In the genomic region with DNA sequence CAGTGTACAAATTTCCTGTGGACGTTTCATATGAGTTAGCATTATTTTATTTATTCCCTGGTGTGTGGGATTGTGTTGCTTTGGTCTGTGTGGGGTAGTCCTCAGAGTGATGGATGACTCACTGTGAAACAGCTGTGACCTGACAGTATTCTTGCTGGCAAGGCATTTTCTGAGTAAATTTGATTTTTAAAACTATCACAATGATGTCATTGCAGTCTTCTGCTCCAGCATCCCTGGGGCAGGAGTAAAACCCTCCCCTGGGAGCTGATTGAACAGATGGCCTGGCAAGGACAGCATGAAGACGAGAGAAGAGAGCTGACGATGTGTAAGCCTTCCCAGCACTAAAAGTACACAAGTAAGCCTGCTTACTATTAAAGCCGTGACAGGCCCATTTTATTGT, we compare ENCODE assay signal across 8 mouse cellular contexts.
DNase-seq lines count a peak whose midpoint lies in the region; ATAC-seq and TF ChIP-seq lines count a peak whose summit lies in the region.

No protein-coding gene starts in this region.

- no peak for TF ChIP-seq CTCF in intestine, postnatal 0 days (IDR thresholded peaks at IDR 0.05; ENCODE audit: low read depth)
- no peak for TF ChIP-seq CTCF in midbrain, postnatal 0 days (IDR thresholded peaks at IDR 0.05)

- no peak overlapping the region for H3K27ac ChIP-seq in intestine, embryonic 14.5 days (ENCODE audit: low read depth)
- H3K27ac ChIP-seq in intestine, postnatal 0 days (ENCODE audit: low read depth, low read length): no peak overlapping the region
- H3K27ac ChIP-seq in intestine, embryonic 16.5 days (ENCODE audit: low read length): no peak overlapping the region
- H3K27ac ChIP-seq in midbrain, postnatal 0 days (ENCODE audit: low read depth, low read length): no peak overlapping the region
- no peak overlapping the region for H3K27ac ChIP-seq in liver, embryonic 12.5 days

- no peak for DNase-seq in intestine, embryonic 14.5 days (ENCODE audit: low spot score)
- peak; percentile 85 to 88 for DNase-seq in cerebellum, postnatal 10 days
- DNase-seq in midbrain, postnatal 0 days (ENCODE audit: low spot score): peak; percentile 54
- DNase-seq in thymus, postnatal 10 days (ENCODE audit: low spot score in 2 of 2): no peak
- no peak for DNase-seq in urinary bladder, adult 2 months (ENCODE audit: low spot score)

- no peaks in the 10 kb centered on the region for H3K9me3 ChIP-seq in intestine, embryonic 14.5 days (ENCODE audit: control insufficient read depth, low read length)
- no peaks in the 10 kb centered on the region for H3K9me3 ChIP-seq in intestine, postnatal 0 days (ENCODE audit: control insufficient read depth)
- H3K9me3 ChIP-seq in intestine, embryonic 16.5 days (ENCODE audit: control insufficient read depth, low read length): no peaks in the 10 kb centered on the region
- no peaks in the 10 kb centered on the region for H3K9me3 ChIP-seq in midbrain, postnatal 0 days (ENCODE audit: low read length)
- H3K9me3 ChIP-seq in liver, embryonic 12.5 days (replicated peaks): no peaks in the 10 kb centered on the region

- peak; percentile 48; the same call in 1 of the 2 replicates for ATAC-seq in intestine, embryonic 14.5 days (replicated peaks; ENCODE audit: low FRiP score, low TSS enrichment, low read depth)
- ATAC-seq in intestine, postnatal 0 days: no peak
- peak; percentile 29; the same call in 1 of the 2 replicates for ATAC-seq in intestine, embryonic 16.5 days
- no peak for ATAC-seq in midbrain, postnatal 0 days (ENCODE audit: low FRiP score)
- ATAC-seq in liver, embryonic 12.5 days: no peak

- H3K36me3 ChIP-seq in intestine, embryonic 14.5 days (ENCODE audit: control insufficient read depth, insufficient read depth, low read length): no peaks in the 10 kb centered on the region
- no peaks in the 10 kb centered on the region for H3K36me3 ChIP-seq in intestine, postnatal 0 days (ENCODE audit: control insufficient read depth, insufficient read depth)
- no peaks in the 10 kb centered on the region for H3K36me3 ChIP-seq in intestine, embryonic 16.5 days (ENCODE audit: control insufficient read depth, insufficient read depth, low read length)
- no peaks in the 10 kb centered on the region for H3K36me3 ChIP-seq in midbrain, postnatal 0 days (ENCODE audit: insufficient read depth, low read length)
- H3K36me3 ChIP-seq in liver, embryonic 12.5 days: no peaks in the 10 kb centered on the region

- H3K9ac ChIP-seq in intestine, embryonic 14.5 days (ENCODE audit: low read length): no peak overlapping the region
- no peak overlapping the region for H3K9ac ChIP-seq in intestine, postnatal 0 days (ENCODE audit: low read depth, low read length)
- H3K9ac ChIP-seq in intestine, embryonic 16.5 days (ENCODE audit: low read depth, low read length): no peak overlapping the region
- no peak overlapping the region for H3K9ac ChIP-seq in midbrain, postnatal 0 days (replicated peaks; ENCODE audit: low read length, poor library complexity, severe bottlenecking)
- no peak overlapping the region for H3K9ac ChIP-seq in liver, embryonic 12.5 days

- no peaks in the 10 kb centered on the region for H3K27me3 ChIP-seq in intestine, embryonic 14.5 days (replicated peaks; ENCODE audit: control insufficient read depth, insufficient read depth, low read length)
- H3K27me3 ChIP-seq in intestine, postnatal 0 days (replicated peaks; ENCODE audit: control insufficient read depth, insufficient read depth, low read length): no peaks in the 10 kb centered on the region
- H3K27me3 ChIP-seq in intestine, embryonic 16.5 days (replicated peaks; ENCODE audit: control insufficient read depth, insufficient read depth, low read length): no peaks in the 10 kb centered on the region
- no peaks in the 10 kb centered on the region for H3K27me3 ChIP-seq in midbrain, postnatal 0 days (ENCODE audit: insufficient read depth, low read length)
- no peaks in the 10 kb centered on the region for H3K27me3 ChIP-seq in liver, embryonic 12.5 days (replicated peaks)

- no peak overlapping the region for H3K4me3 ChIP-seq in intestine, embryonic 14.5 days (ENCODE audit: low read depth, low read length)
- H3K4me3 ChIP-seq in intestine, postnatal 0 days (ENCODE audit: low read depth, low read length): no peak overlapping the region
- no peak overlapping the region for H3K4me3 ChIP-seq in intestine, embryonic 16.5 days (ENCODE audit: low read length)
- no peak overlapping the region for H3K4me3 ChIP-seq in midbrain, postnatal 0 days (ENCODE audit: low read depth, low read length)
- no peak overlapping the region for H3K4me3 ChIP-seq in liver, embryonic 12.5 days

- no peaks in the 10 kb centered on the region for H3K4me1 ChIP-seq in intestine, embryonic 14.5 days (replicated peaks; ENCODE audit: control insufficient read depth, insufficient read depth, low read length)
- no peaks in the 10 kb centered on the region for H3K4me1 ChIP-seq in intestine, postnatal 0 days (replicated peaks; ENCODE audit: control insufficient read depth, insufficient read depth, low read length)
- no peaks in the 10 kb centered on the region for H3K4me1 ChIP-seq in intestine, embryonic 16.5 days (ENCODE audit: control insufficient read depth, insufficient read depth, low read length)
- no peaks in the 10 kb centered on the region for H3K4me1 ChIP-seq in midbrain, postnatal 0 days (ENCODE audit: insufficient read depth, low read length)
- no peaks in the 10 kb centered on the region for H3K4me1 ChIP-seq in liver, embryonic 12.5 days

- no peak overlapping the region for H3K4me2 ChIP-seq in intestine, embryonic 14.5 days (ENCODE audit: low read length)
- no peak overlapping the region for H3K4me2 ChIP-seq in intestine, postnatal 0 days (replicated peaks; ENCODE audit: low read depth)
- H3K4me2 ChIP-seq in intestine, embryonic 16.5 days (ENCODE audit: low read depth, low read length): no peak overlapping the region
- H3K4me2 ChIP-seq in midbrain, postnatal 0 days (ENCODE audit: low read depth, low read length, poor library complexity, severe bottlenecking): no peak overlapping the region
- H3K4me2 ChIP-seq in liver, embryonic 12.5 days: no peak overlapping the region

- 23% methylated on average over 4 of the region's 4 CpGs for WGBS in intestine, embryonic 14.5 days
- WGBS in intestine, postnatal 0 days: 27% methylated on average over 4 of the region's 4 CpGs
- WGBS in intestine, embryonic 16.5 days: 27% methylated on average over 4 of the region's 4 CpGs
- 35% methylated on average over 4 of the region's 4 CpGs for WGBS in midbrain, postnatal 0 days
- 46% methylated on average over 4 of the region's 4 CpGs for WGBS in liver, embryonic 12.5 days (ENCODE audit: insufficient replicate concordance)

Comparison
In these comparisons a context has a peak if more than half of its experiments do, and no peak if none do; other contexts are left out.
1. ATAC-seq: peak in intestine, embryonic 14.5 days (single experiment) and intestine, embryonic 16.5 days (single experiment); none in intestine, postnatal 0 days (single experiment), midbrain, postnatal 0 days (single experiment) and liver, embryonic 12.5 days (single experiment).
2. DNase-seq: peak in cerebellum, postnatal 10 days (2 of 2) and midbrain, postnatal 0 days (single experiment); none in intestine, embryonic 14.5 days (single experiment), thymus, postnatal 10 days (0 of 2) and urinary bladder, adult 2 months (single experiment).